Mouse (Mus musculus) megakaryocyte, adult 5-6 weeks (primary cell): ENCODE results near the gene Fgf4. TPM values are rescaled to one million over a fixed set of nuclear protein-coding genes. Genes with fewer than 3 reads are reported as not detected.

Experiments
- ATAC-seq: 2 replicates; pipeline ENCODE4 v1.8.0; 2016; ENCODE audit warnings: mild to moderate bottlenecking, inconsistent platforms; ENCODE audit not compliant: poor library complexity, severe bottlenecking
- total RNA-seq, 2 experiments: library from RNA; stranded (forward) in 1 of 2; stranded (reverse) in 1 of 2; fragments of 153-499, 151-499 nt in 1 of 2; fragments of 221-1000, 200-1000 nt in 1 of 2; gene quantifications; 2 replicates each; pipeline versions ENCODE4 v1.2.3 to v1.2.4; 2015 to 2017

Gene Fgf4
- total RNA-seq, 2 experiments from 2014 or later: not detected

GRCm38 (mm10) chr7:144907793-144908192, 60.6 kb downstream of the Fgf4 start:
- no peak for ATAC-seq

DNA sequence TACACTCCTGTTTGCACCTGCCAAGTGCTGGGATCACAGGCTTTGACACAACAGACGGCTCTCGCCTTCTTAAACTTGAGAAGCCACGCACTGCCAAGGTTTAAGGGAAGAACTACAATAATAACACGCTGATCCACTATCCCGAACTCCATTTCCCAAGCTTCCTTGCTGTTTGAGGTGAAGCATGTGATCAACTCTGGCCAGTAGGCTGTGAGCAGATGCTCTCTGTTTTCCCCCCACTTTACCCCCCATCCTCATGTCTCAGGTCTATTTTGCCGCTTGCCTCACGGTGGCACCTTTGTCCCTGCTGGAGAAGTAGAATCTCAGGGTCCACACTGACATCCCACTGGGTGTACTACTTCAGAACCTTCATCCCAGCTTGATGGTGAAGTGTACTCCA, 61.5 kb downstream of the Fgf4 start:
- ATAC-seq: no peak

- no peak for ATAC-seq
Measured at GRCm38 (mm10) chr7:144911121-144911520, 64.0 kb downstream of the Fgf4 start.

DNA sequence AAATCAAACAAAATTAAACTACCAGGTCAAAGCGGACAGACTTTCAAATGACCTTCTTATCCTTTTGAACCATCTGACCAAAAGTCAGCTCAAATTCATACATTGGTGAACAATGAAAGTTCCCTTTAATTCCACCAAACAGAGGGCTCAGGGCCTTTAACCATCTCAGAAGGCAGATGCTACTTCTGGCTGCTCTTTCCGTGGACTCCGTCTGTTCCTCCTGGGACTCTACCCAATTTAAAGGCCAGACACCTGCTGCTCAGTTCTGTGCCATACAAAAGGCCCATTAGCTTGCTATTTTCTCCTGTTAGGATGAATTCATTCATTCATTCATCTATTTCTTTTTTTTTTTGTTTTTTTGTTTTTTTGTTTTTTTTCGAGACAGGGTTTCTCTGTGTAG, 65.7 kb downstream of the Fgf4 start:
- no peak for ATAC-seq

DNA sequence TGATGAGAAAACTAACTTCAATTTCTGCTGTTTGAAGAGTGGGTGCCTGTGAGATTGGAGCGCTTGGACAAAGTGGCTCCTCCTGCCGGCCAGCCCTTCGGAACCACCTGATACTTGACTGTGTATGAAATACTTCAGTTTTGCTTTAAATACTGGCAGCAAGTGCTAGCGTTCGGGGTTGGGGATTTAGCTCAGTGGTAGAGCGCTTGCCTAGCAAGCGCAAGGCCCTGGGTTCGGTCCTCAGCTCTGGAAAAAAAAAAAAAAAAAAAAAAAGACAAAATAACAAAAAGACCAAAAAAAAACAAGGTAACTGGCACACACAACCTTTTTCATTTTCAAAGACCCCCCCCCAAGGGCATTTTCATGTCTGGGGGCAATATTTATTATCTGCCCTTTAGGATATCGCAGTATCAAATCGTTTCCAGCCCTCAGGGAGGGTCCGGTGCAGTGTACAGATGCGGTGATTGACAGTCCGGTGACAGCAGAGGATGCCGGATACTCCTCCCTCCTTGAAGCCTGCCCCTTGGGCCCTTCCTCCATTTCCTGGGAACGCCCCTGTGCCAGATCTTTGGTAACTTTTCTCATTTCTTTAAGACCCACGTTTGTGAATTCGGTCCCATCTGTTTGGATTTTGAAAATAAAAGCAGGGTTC, 67.3 kb downstream of the Fgf4 start:
- peak; percentile 86 for ATAC-seq

Other genes starting within 250 kb of the Fgf4 start
- not detected in 2 replicates for gene Ano1, start 95.4 kb upstream of the Fgf4 start, total RNA-seq (2015)
- 0.33 TPM in 1 of 2 replicates, not detected in the other for gene Ano1, start 95.4 kb upstream of the Fgf4 start, total RNA-seq (2017)
- 0.66 and 0.96 TPM in 2 replicates for gene Fgf3, start 9.3 kb upstream of the Fgf4 start, total RNA-seq (2015)
- 0.20 and 0.51 TPM in 2 replicates for gene Fgf3, start 9.3 kb upstream of the Fgf4 start, total RNA-seq (2017)
- gene Fgf15, start 49.2 kb downstream of the Fgf4 start, total RNA-seq (2015): not detected in 2 replicates
- not detected in 2 replicates for gene Fgf15, start 49.2 kb downstream of the Fgf4 start, total RNA-seq (2017)
- gene LTO1, start 67.7 kb downstream of the Fgf4 start, total RNA-seq (2015): 13.8 and 14.5 TPM in 2 replicates
- 49.5 and 53.8 TPM in 2 replicates for gene LTO1, start 67.7 kb downstream of the Fgf4 start, total RNA-seq (2017)
- 8.1 and 11.1 TPM in 2 replicates for gene Ccnd1, start 92.6 kb downstream of the Fgf4 start, total RNA-seq (2015)
- 5.2 and 5.5 TPM in 2 replicates for gene Ccnd1, start 92.6 kb downstream of the Fgf4 start, total RNA-seq (2017)